Mouse (Mus musculus) G1E (cell line): ENCODE measurements around the gene Erc2.

Source experiments
- CTCF ChIP-seq: IDR thresholded peaks from 2 replicates; pipeline ENCODE4 v1.5.1; 2012; ENCODE audit warnings: low read depth, low read length, inconsistent platforms, mixed read lengths
- GATA1 ChIP-seq: IDR thresholded peaks from 2 replicates; pipeline ENCODE4 v1.6.1; 2012; ENCODE audit warnings: borderline replicate concordance, low read length, inconsistent platforms, mixed read lengths
- GATA2 ChIP-seq: IDR thresholded peaks from 2 replicates; pipeline ENCODE4 v1.6.1; 2012; ENCODE audit warnings: low read depth, low read length, inconsistent platforms, borderline replicate concordance

GRCm38 (mm10) chr14:28475421-28475820 is 853.2 kb downstream of the Erc2 start:
- TF ChIP-seq GATA1 (no peak), CTCF (no peak), GATA2 (no peak)
